Mouse (Mus musculus) embryonic facial prominence, embryonic 10.5 days (tissue): ENCODE measurements around the gene Upk3b. TPM values are rescaled to one million over a fixed set of nuclear protein-coding genes. Genes with fewer than 3 reads are reported as not detected.
A peak's percentile ranks its signal among the peaks of the same experiment; 100 is the strongest.

ENCODE experiments used
- DNase-seq: peaks from one replicate; pipeline ENCODE4 v3.0.0-alpha.2; 2017; ENCODE audit warnings: low spot score
- H3K27ac ChIP-seq: fragments of 300-500 bp; sonication (generic); replicated peaks from 2 replicates; pipeline ENCODE4 v1.5.1; 2016; ENCODE audit warnings: mild to moderate bottlenecking
- H3K27me3 ChIP-seq: fragments of 300-500 bp; sonication (generic); replicated peaks from 2 replicates; pipeline ENCODE4 v1.6.1; 2016; ENCODE audit warnings: low read depth, mild to moderate bottlenecking; ENCODE audit not compliant: poor library complexity, severe bottlenecking
- H3K36me3 ChIP-seq: fragments of 300-500 bp; sonication (generic); replicated peaks from 2 replicates; pipeline ENCODE4 v1.6.1; 2016; ENCODE audit warnings: mild to moderate bottlenecking, moderate library complexity
- H3K4me1 ChIP-seq: fragments of 300-500 bp; sonication (generic); 2 replicates; pipeline ENCODE4 v1.6.1; 2016
- H3K4me3 ChIP-seq: fragments of 300-500 bp; sonication (generic); 2 replicates; pipeline ENCODE4 v1.5.1; 2016; ENCODE audit warnings: mild to moderate bottlenecking, moderate library complexity
- H3K9me3 ChIP-seq: fragments of 300-500 bp; sonication (generic); 2 replicates; pipeline ENCODE4 v1.6.1; 2016; ENCODE audit warnings: mild to moderate bottlenecking
- WGBS: fragments of 180-500 bp; shearing (Covaris S2); methylation state at CpG from one replicate; pipeline ENCODE4 v1.1.7; 2016; 5-methylcytosine and 5-hydroxymethylcytosine counted together
- polyA plus RNA-seq: library from polyadenylated mRNA; unstranded; fragments of >200 nt; fragmentation: Nextera tagmentation; extraction: Ambion mirVana; gene quantifications from 2 replicates; pipeline ENCODE4 v1.2.1, GENCODE M21; 2016

Gene Upk3b
- polyA plus RNA-seq, 1 experiment from 2014 or later = 0.32 TPM

- Histone ChIP-seq H3K4me1 (peaks cover 3% of the 10 kb centered on the region; the same call in 1 of the 2 replicates), H3K36me3 (peaks cover 84% of the 10 kb centered on the region), H3K4me3 (no peak overlapping the region), H3K27ac (no peak overlapping the region), H3K27me3 (no peaks in the 10 kb centered on the region), H3K9me3 (no peaks in the 10 kb centered on the region)
- no peak for DNase-seq
- WGBS = 85% methylated on average over 10 of the region's 10 CpGs
Measured at GRCm38 (mm10) chr5:136015586-136015985, 22.7 kb upstream of the Upk3b start.

GRCm38 (mm10) chr5:136016014-136016876 is 22.1 kb upstream of the Upk3b start:
- peaks cover 80% of the 10 kb centered on the region for H3K36me3 ChIP-seq
- peaks cover 3% of the 10 kb centered on the region; the same call in 1 of the 2 replicates for H3K4me1 ChIP-seq
- no peak overlapping the region; the same call in 1 of the 2 replicates for H3K27ac ChIP-seq
- 84% methylated on average over 10 of the region's 10 CpGs for WGBS
- no peaks in the 10 kb centered on the region for H3K27me3 ChIP-seq
- H3K9me3 ChIP-seq = no peaks in the 10 kb centered on the region
- no peak for DNase-seq
- no peak overlapping the region for H3K4me3 ChIP-seq

- DNase-seq = no peak
- no peaks in the 10 kb centered on the region for H3K27me3 ChIP-seq
- no peak overlapping the region for H3K27ac ChIP-seq
- H3K4me1 ChIP-seq = peaks cover 3% of the 10 kb centered on the region; the same call in 1 of the 2 replicates
- H3K36me3 ChIP-seq = peaks cover 80% of the 10 kb centered on the region
- no peak overlapping the region for H3K4me3 ChIP-seq
- 91% methylated on average over 6 of the region's 6 CpGs for WGBS
- H3K9me3 ChIP-seq = no peaks in the 10 kb centered on the region
Measured at GRCm38 (mm10) chr5:136017262-136017661, 21.0 kb upstream of the Upk3b start.

GRCm38 (mm10) chr5:136018726-136019125 is 19.6 kb upstream of the Upk3b start:
- no peak overlapping the region for H3K27ac ChIP-seq
- no peaks in the 10 kb centered on the region for H3K9me3 ChIP-seq
- WGBS = 87% methylated on average over 2 of the region's 2 CpGs
- H3K27me3 ChIP-seq = no peaks in the 10 kb centered on the region
- no peak for DNase-seq
- no peak overlapping the region for H3K4me3 ChIP-seq
- H3K36me3 ChIP-seq = peaks cover 71% of the 10 kb centered on the region
- peaks cover 3% of the 10 kb centered on the region; the same call in 1 of the 2 replicates for H3K4me1 ChIP-seq

GRCm38 (mm10) chr5:136019907-136020306 is 18.4 kb upstream of the Upk3b start:
- H3K4me3 ChIP-seq = no peak overlapping the region
- no peak overlapping the region for H3K27ac ChIP-seq
- 38% methylated on average over 1 of the region's 1 CpGs for WGBS
- H3K9me3 ChIP-seq = no peaks in the 10 kb centered on the region
- peaks cover 3% of the 10 kb centered on the region; the same call in 1 of the 2 replicates for H3K4me1 ChIP-seq
- DNase-seq = no peak
- H3K36me3 ChIP-seq = peaks cover 69% of the 10 kb centered on the region
- H3K27me3 ChIP-seq = no peaks in the 10 kb centered on the region

GRCm38 (mm10) chr5:136025712-136026111 is 12.6 kb upstream of the Upk3b start:
- no peak for DNase-seq
- 73% methylated on average over 3 of the region's 3 CpGs for WGBS
- H3K27me3 ChIP-seq = no peaks in the 10 kb centered on the region
- 0 out of 2 replicates have a peak, but pooled peaks cover 2% of the 10 kb centered on the region for H3K4me1 ChIP-seq
- H3K9me3 ChIP-seq = no peaks in the 10 kb centered on the region
- H3K36me3 ChIP-seq = peaks cover 82% of the 10 kb centered on the region
- H3K4me3 ChIP-seq = no peak overlapping the region
- no peak overlapping the region for H3K27ac ChIP-seq

- Histone ChIP-seq H3K9me3 (no peaks in the 10 kb centered on the region), H3K27me3 (no peaks in the 10 kb centered on the region), H3K27ac (no peak overlapping the region), H3K4me1 (0 out of 2 replicates have a peak, but pooled peaks cover 2% of the 10 kb centered on the region), H3K36me3 (peaks cover 85% of the 10 kb centered on the region), H3K4me3 (no peak overlapping the region)
- WGBS = 87% methylated on average over 9 of the region's 9 CpGs
- no peak for DNase-seq
Measured at GRCm38 (mm10) chr5:136026859-136027258, 11.4 kb upstream of the Upk3b start.

GRCm38 (mm10) chr5:136027612-136028311 is 10.5 kb upstream of the Upk3b start:
- no peak overlapping the region for H3K4me3 ChIP-seq
- no peaks in the 10 kb centered on the region for H3K27me3 ChIP-seq
- 0 out of 2 replicates have a peak overlapping the region, but pooled peaks have one; percentile 32 for H3K27ac ChIP-seq
- WGBS = 81% methylated on average over 11 of the region's 11 CpGs
- no peak for DNase-seq
- H3K4me1 ChIP-seq = 0 out of 2 replicates have a peak, but pooled peaks cover 2% of the 10 kb centered on the region
- no peaks in the 10 kb centered on the region for H3K9me3 ChIP-seq
- peaks cover 87% of the 10 kb centered on the region for H3K36me3 ChIP-seq

GRCm38 (mm10) chr5:136034868-136035267 is 3.4 kb upstream of the Upk3b start:
- H3K9me3 ChIP-seq = no peaks in the 10 kb centered on the region
- H3K4me1 ChIP-seq = peaks cover 3% of the 10 kb centered on the region
- H3K36me3 ChIP-seq = peaks cover 32% of the 10 kb centered on the region
- H3K27ac ChIP-seq = no peak overlapping the region
- WGBS = 88% methylated on average over 4 of the region's 4 CpGs
- no peaks in the 10 kb centered on the region for H3K27me3 ChIP-seq
- no peak overlapping the region for H3K4me3 ChIP-seq
- DNase-seq = no peak

- Histone ChIP-seq H3K4me3 (no peak overlapping the region), H3K9me3 (no peaks in the 10 kb centered on the region), H3K27me3 (no peaks in the 10 kb centered on the region), H3K27ac (no peak overlapping the region), H3K4me1 (peaks cover 7% of the 10 kb centered on the region), H3K36me3 (peaks cover 28% of the 10 kb centered on the region)
- DNase-seq = no peak
- WGBS = 88% methylated on average over 1 of the region's 1 CpGs
Measured at GRCm38 (mm10) chr5:136035285-136035684, 3.0 kb upstream of the Upk3b start.

GRCm38 (mm10) chr5:136036667-136037066 is 1.6 kb upstream of the Upk3b start:
- Histone ChIP-seq H3K9me3 (no peaks in the 10 kb centered on the region), H3K27ac (no peak overlapping the region), H3K27me3 (no peaks in the 10 kb centered on the region), H3K36me3 (peaks cover 14% of the 10 kb centered on the region), H3K4me1 (peaks cover 12% of the 10 kb centered on the region), H3K4me3 (no peak overlapping the region)
- no peak for DNase-seq
- 84% methylated on average over 1 of the region's 1 CpGs for WGBS

- Histone ChIP-seq H3K4me1 (peaks cover 15% of the 10 kb centered on the region), H3K27me3 (no peaks in the 10 kb centered on the region), H3K9me3 (no peaks in the 10 kb centered on the region), H3K27ac (no peak overlapping the region), H3K36me3 (no peaks in the 10 kb centered on the region), H3K4me3 (peak overlapping the region; percentile 26; the same call in 1 of the 2 replicates)
- 51% methylated on average over 5 of the region's 5 CpGs for WGBS
- peak; percentile 43 for DNase-seq
Measured at GRCm38 (mm10) chr5:136040210-136040609, 1.9 kb downstream of the Upk3b start.
